ENCODE assay signal across 8 mouse cellular contexts in genomic region chr3:32615376-32615775, GRCm38 (mm10). TPM values are rescaled to one million over a fixed set of nuclear protein-coding genes. Genes with fewer than 3 reads are reported as not detected.
A peak's percentile ranks its signal among the peaks of the same experiment; 100 is the strongest.
DNase-seq lines count a peak whose midpoint lies in the region; ATAC-seq and TF ChIP-seq lines count a peak whose summit lies in the region.

No protein-coding gene starts in this region.

- no peak for ATAC-seq in heart, embryonic 11.5 days (replicated peaks; ENCODE audit: insufficient number of reproducible peaks, low FRiP score, low TSS enrichment)
- no peak for ATAC-seq in hindbrain, embryonic 12.5 days (ENCODE audit: low FRiP score)
- ATAC-seq in midbrain, embryonic 11.5 days (ENCODE audit: low FRiP score) = no peak

- peaks cover 2% of the 10 kb centered on the region; the same call in 1 of the 2 replicates for H3K9me3 ChIP-seq in heart, embryonic 11.5 days (replicated peaks; ENCODE audit: control insufficient read depth, low read length)
- H3K9me3 ChIP-seq in E14TG2a.4 (ENCODE audit: low read length) = no peaks in the 10 kb centered on the region
- no peaks in the 10 kb centered on the region for H3K9me3 ChIP-seq in hindbrain, embryonic 12.5 days (replicated peaks)
- no peaks in the 10 kb centered on the region for H3K9me3 ChIP-seq in midbrain, embryonic 11.5 days (ENCODE audit: control insufficient read depth, low read length)

- H3K36me3 ChIP-seq in heart, embryonic 11.5 days (ENCODE audit: control insufficient read depth, insufficient read depth, low read length) = peaks cover 3% of the 10 kb centered on the region; the same call in 1 of the 2 replicates
- H3K36me3 ChIP-seq in E14TG2a.4 (ENCODE audit: insufficient read depth, low read length) = no peaks in the 10 kb centered on the region
- H3K36me3 ChIP-seq in hindbrain, embryonic 12.5 days = no peaks in the 10 kb centered on the region
- H3K36me3 ChIP-seq in midbrain, embryonic 11.5 days (ENCODE audit: control insufficient read depth, insufficient read depth, low read length) = no peaks in the 10 kb centered on the region

- no peak for DNase-seq in heart, postnatal 36 days
- peak; percentile 86 for DNase-seq in midbrain, embryonic 11.5 days (ENCODE audit: low spot score, missing footprints)
- no peak for DNase-seq in cerebellum, postnatal 10 days
- DNase-seq in cerebellum, adult 18-20 months = no peak
- DNase-seq in cerebellum, adult 11-12 months = no peak

- WGBS in heart, embryonic 11.5 days (ENCODE audit: insufficient replicate concordance) = 68% methylated on average over 5 of the region's 5 CpGs
- WGBS in hindbrain, embryonic 12.5 days = 83% methylated on average over 5 of the region's 5 CpGs
- 82% methylated on average over 5 of the region's 5 CpGs for WGBS in midbrain, embryonic 11.5 days

- no peaks in the 10 kb centered on the region; the same call in 1 of the 2 replicates for H3K27me3 ChIP-seq in heart, embryonic 11.5 days (ENCODE audit: control insufficient read depth, insufficient read depth, low read length)
- peaks cover 20% of the 10 kb centered on the region for H3K27me3 ChIP-seq in E14TG2a.4 (ENCODE audit: insufficient read depth, low read length)
- no peaks in the 10 kb centered on the region; the same call in 1 of the 2 replicates for H3K27me3 ChIP-seq in hindbrain, embryonic 12.5 days
- no peaks in the 10 kb centered on the region for H3K27me3 ChIP-seq in midbrain, embryonic 11.5 days (ENCODE audit: control insufficient read depth, insufficient read depth, low read length)

- TF ChIP-seq CTCF in E14TG2a.4 (conservative IDR thresholded peaks at IDR 0.05; ENCODE audit: low read length) = no peak

- H3K4me1 ChIP-seq in heart, embryonic 11.5 days (ENCODE audit: control insufficient read depth, insufficient read depth, low read length) = no peaks in the 10 kb centered on the region; the same call in 1 of the 2 replicates
- H3K4me1 ChIP-seq in E14TG2a.4 (replicated peaks; ENCODE audit: low read depth, low read length) = peaks cover 44% of the 10 kb centered on the region
- H3K4me1 ChIP-seq in hindbrain, embryonic 12.5 days = peaks cover 3% of the 10 kb centered on the region; the same call in 1 of the 2 replicates
- no peaks in the 10 kb centered on the region for H3K4me1 ChIP-seq in midbrain, embryonic 11.5 days (ENCODE audit: control insufficient read depth, insufficient read depth, low read length)

- H3K4me3 ChIP-seq in heart, embryonic 11.5 days (ENCODE audit: low read depth, low read length) = peak overlapping the region; percentile 72
- peak overlapping the region; percentile 83 for H3K4me3 ChIP-seq in E14TG2a.4 (replicated peaks; ENCODE audit: low read length)
- peak overlapping the region; percentile 78; the same call in 1 of the 2 replicates for H3K4me3 ChIP-seq in hindbrain, embryonic 12.5 days
- peak overlapping the region; percentile 59; the same call in 1 of the 2 replicates for H3K4me3 ChIP-seq in midbrain, embryonic 11.5 days (ENCODE audit: low read depth, low read length)

- H3K9ac ChIP-seq in heart, embryonic 11.5 days (ENCODE audit: low read depth, low read length) = no peak overlapping the region
- H3K9ac ChIP-seq in hindbrain, embryonic 12.5 days = no peak overlapping the region
- H3K9ac ChIP-seq in midbrain, embryonic 11.5 days (ENCODE audit: low read length) = no peak overlapping the region

- H3K27ac ChIP-seq in heart, embryonic 11.5 days (ENCODE audit: low read depth, low read length) = no peak overlapping the region
- no peak overlapping the region for H3K27ac ChIP-seq in hindbrain, embryonic 12.5 days
- no peak overlapping the region for H3K27ac ChIP-seq in midbrain, embryonic 11.5 days (ENCODE audit: low read depth, low read length)

- intact Hi-C loops in heart, postnatal 36 days (cut with DNase I) = loop anchor here (5.0 kb wide), 1 partner anchor 42 kb away; no protein-coding TSS in a partner anchor

- H3K4me2 ChIP-seq in heart, embryonic 11.5 days = peak overlapping the region; percentile 69
- peak overlapping the region; percentile 53 for H3K4me2 ChIP-seq in hindbrain, embryonic 12.5 days (replicated peaks)
- H3K4me2 ChIP-seq in midbrain, embryonic 11.5 days = peak overlapping the region; percentile 46; the same call in 1 of the 2 replicates

RNA-seq across cellular contexts. Expression of gene Gnb4, which starts 1.0 kb away (rescaled TPM):
- polyA plus RNA-seq in heart, embryonic 11.5 days (2014; fragmentation: Nextera tagmentation; extraction: Ambion mirVana) = 58.4 and 59.4 TPM in 2 replicates
- total RNA-seq in heart, postnatal 36 days (2021) = 10 to 100 TPM; 15.7 to 16.2 TPM
- polyA plus RNA-seq in hindbrain, embryonic 12.5 days (2016; fragmentation: Nextera tagmentation; extraction: Ambion mirVana) = 55.0 and 60.0 TPM in 2 replicates
- 42.3 and 48.6 TPM in 2 replicates for polyA plus RNA-seq in midbrain, embryonic 11.5 days (2014; fragmentation: Nextera tagmentation; extraction: Ambion mirVana)
